Mouse (Mus musculus): ENCODE results near the gene Pcyt1b. TPM values are rescaled to one million over a fixed set of nuclear protein-coding genes. Genes with fewer than 3 reads are reported as not detected.
A peak's percentile ranks its signal among the peaks of the same experiment; 100 is the strongest.

The Pcyt1b gene
- polyA plus RNA-seq, 1 experiment from 2014 or later: 26.2 TPM

DNA sequence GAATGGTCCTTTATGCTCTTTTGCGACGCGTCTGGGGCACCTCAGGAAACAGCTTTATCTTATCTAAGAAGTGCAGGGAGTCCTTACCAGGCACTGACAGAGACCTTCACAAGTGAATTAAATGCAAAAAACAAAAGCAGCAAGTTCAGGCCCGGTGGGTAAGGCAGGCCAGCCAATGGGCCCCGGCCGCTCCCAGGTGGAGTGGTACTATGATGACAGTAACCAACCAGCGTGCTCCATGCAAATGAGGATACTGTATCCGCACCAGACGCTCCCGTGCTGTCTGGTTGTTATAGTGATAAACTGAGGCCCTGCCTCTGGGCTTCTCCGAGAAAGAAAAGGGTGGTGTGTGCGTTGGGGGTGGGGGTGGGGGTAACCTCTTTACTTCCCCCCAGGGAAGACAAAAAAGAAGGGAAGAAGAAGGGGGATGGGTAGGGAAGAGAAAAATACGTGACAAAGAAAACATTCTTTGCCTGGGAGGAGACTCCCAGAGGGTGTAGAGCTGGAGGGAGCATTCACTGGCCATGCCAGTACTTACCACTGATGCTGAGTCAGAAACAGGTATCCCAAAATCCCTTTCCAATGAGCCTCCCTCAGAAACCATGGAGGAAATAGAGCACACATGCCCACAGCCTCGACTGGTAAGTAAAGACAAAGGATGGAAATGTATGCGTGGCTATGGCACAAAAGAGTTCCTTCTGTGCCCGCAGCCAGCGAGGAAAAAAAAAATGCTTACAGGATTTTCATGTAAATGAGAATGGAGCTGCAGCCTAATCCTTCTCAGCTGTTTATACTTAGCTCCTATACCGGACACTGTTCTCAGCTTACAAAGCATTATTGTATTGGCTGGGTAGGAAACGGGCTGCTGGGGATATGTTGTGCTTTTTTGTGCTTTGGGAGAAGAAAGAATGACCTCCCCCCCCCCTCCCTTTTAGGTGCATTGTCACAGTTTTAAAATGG is 20.5 kb downstream of the Pcyt1b start:
- Histone ChIP-seq H3K4me1 (0 out of 2 replicates have a peak, but pooled peaks cover 7% of the 10 kb centered on the region), H3K36me3 (replicated peaks) (no peaks in the 10 kb centered on the region), H3K9me3 (no peaks in the 10 kb centered on the region), H3K9ac (peak overlapping the region; percentile 48), H3K4me3 (peak overlapping the region; percentile 40), H3K27me3 (replicated peaks) (no peaks in the 10 kb centered on the region), H3K27ac (peak overlapping the region; percentile 92), H3K4me2 (peak overlapping the region; percentile 47)
- WGBS: 14% methylated on average over 19 of the region's 19 CpGs
- ATAC-seq (replicated peaks): peak; percentile 100

DNA sequence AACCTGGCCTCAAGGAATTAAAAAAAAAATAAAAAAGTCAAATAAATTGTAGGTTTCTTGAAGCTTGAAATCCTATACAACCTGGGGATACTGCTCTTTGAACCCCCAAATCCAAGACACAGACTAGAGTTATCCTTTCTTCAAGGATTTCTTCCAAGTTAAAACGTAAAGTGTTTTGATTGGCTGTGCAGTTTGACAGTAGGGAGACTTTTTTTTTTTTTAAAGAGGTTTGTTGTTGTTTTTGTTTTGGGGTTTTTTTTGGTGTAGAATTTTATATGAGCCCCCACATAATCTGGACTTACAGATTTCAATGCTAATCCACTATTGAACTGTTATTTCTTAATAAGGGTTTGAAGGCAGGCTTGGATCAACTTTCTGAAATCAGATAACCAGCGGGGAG is 21.6 kb downstream of the Pcyt1b start:
- Histone ChIP-seq H3K9ac (peak overlapping the region; percentile 48; the same call in 1 of the 2 replicates), H3K27ac (peak overlapping the region; percentile 92), H3K4me3 (peak overlapping the region; percentile 40), H3K4me1 (0 out of 2 replicates have a peak, but pooled peaks cover 7% of the 10 kb centered on the region), H3K4me2 (peak overlapping the region; percentile 47), H3K27me3 (replicated peaks) (no peaks in the 10 kb centered on the region), H3K9me3 (no peaks in the 10 kb centered on the region), H3K36me3 (replicated peaks) (no peaks in the 10 kb centered on the region)
- WGBS: 49% methylated on average over 2 of the region's 2 CpGs
- ATAC-seq (replicated peaks): no peak

GRCm38 (mm10) chrX:93689287-93689686 is 34.6 kb downstream of the Pcyt1b start:
- Histone ChIP-seq H3K4me3 (no peak overlapping the region), H3K4me2 (no peak overlapping the region), H3K36me3 (replicated peaks) (no peaks in the 10 kb centered on the region), H3K27me3 (replicated peaks) (no peaks in the 10 kb centered on the region), H3K4me1 (no peaks in the 10 kb centered on the region), H3K27ac (no peak overlapping the region), H3K9me3 (no peaks in the 10 kb centered on the region), H3K9ac (no peak overlapping the region)
- 74% methylated on average over 6 of the region's 6 CpGs for WGBS
- no peak for ATAC-seq (replicated peaks)

- Histone ChIP-seq H3K4me3 (no peak overlapping the region), H3K4me2 (no peak overlapping the region), H3K27me3 (replicated peaks) (no peaks in the 10 kb centered on the region), H3K4me1 (no peaks in the 10 kb centered on the region), H3K27ac (no peak overlapping the region), H3K9ac (no peak overlapping the region), H3K9me3 (no peaks in the 10 kb centered on the region), H3K36me3 (replicated peaks) (no peaks in the 10 kb centered on the region)
- 83% methylated on average over 8 of the region's 8 CpGs for WGBS
- ATAC-seq (replicated peaks): no peak
Measured at GRCm38 (mm10) chrX:93690672-93691071, 36.0 kb downstream of the Pcyt1b start.

DNA sequence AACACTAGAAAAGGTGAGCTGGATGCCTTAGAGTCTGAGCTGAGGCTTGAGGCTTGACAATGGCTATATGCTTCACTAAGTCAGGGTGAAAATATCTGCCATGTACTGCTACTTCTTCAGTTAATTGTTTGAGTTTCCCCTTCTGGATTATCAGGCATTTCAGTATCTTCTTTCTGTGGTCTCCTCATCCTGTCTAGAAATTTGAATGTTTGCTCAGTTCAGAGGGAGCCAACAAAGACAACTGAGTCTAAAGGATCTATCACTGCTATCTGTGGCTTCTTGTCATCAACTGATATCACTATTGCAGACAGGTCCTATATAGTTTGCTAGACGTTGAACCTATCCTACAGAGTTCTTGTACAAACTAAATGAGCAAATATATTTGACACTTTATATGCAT is 42.9 kb downstream of the Pcyt1b start:
- no peaks in the 10 kb centered on the region for H3K36me3 ChIP-seq (replicated peaks)
- H3K9ac ChIP-seq: no peak overlapping the region
- no peaks in the 10 kb centered on the region for H3K4me1 ChIP-seq
- no peaks in the 10 kb centered on the region for H3K9me3 ChIP-seq
- WGBS: 83% methylated on average over 1 of the region's 1 CpGs
- H3K27me3 ChIP-seq (replicated peaks): no peaks in the 10 kb centered on the region
- no peak overlapping the region for H3K4me2 ChIP-seq
- no peak overlapping the region for H3K4me3 ChIP-seq
- ATAC-seq (replicated peaks): no peak
- no peak overlapping the region for H3K27ac ChIP-seq

DNA sequence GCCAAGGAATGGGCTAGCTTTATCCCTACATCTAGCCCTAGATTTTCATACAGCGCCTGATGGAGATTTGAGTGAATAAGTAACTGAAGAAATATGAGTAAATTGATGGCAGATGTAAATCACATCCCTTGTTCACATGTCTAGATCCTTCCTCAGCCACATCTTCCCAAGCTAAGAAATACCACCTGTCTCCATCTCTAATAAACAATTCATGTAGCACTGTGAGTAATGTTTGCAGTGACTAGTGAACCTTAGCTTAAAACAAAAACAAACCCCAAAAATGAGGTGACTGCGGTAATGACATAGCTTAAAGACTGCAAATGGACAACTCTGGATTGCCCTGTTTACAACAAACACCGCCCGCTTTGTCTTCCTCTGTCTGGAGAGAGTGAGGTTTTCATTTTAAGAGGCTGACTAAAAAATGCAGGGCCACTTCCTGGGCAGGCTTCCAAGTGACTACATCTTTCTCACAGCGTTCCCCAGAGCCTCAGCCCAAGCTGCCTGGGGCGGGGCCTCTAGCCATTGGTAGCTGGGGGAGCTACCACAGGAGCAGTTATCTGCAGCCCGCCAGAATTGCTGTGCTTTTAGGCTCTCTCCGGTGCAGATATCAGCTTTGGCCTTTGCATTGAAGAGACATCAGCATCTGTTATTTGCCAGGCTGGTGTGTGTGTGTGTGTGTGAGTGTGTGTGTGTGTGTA is 46.0 kb downstream of the Pcyt1b start:
- no peaks in the 10 kb centered on the region for H3K27me3 ChIP-seq (replicated peaks)
- H3K27ac ChIP-seq: no peak overlapping the region
- H3K9ac ChIP-seq: no peak overlapping the region
- no peaks in the 10 kb centered on the region for H3K4me1 ChIP-seq
- H3K36me3 ChIP-seq (replicated peaks): no peaks in the 10 kb centered on the region
- no peak overlapping the region for H3K4me2 ChIP-seq
- H3K4me3 ChIP-seq: no peak overlapping the region
- ATAC-seq (replicated peaks): peak; percentile 52
- 48% methylated on average over 8 of the region's 8 CpGs for WGBS
- no peaks in the 10 kb centered on the region for H3K9me3 ChIP-seq

DNA sequence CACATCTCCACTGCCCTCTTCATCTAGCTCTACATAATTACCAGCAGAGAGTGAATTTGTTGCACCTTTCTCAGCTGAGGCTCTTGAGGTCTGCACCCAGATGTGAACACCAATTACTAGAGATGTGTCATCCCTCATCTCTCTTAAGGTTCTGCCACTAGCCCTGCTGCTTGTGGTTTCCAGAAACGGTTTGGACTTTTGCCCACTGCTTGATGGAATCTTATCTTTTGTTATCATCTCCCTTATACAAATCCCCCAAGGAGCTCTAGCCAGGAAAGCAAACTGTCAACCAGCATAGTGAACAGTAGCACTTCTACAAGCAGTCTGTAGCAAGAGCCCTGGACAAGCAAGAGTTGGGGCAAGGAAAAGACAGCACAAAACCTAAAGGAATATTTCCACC is 57.9 kb downstream of the Pcyt1b start:
- H3K9me3 ChIP-seq: no peaks in the 10 kb centered on the region
- 68% methylated on average over 1 of the region's 1 CpGs for WGBS
- no peaks in the 10 kb centered on the region for H3K4me1 ChIP-seq
- no peaks in the 10 kb centered on the region for H3K36me3 ChIP-seq (replicated peaks)
- H3K4me2 ChIP-seq: no peak overlapping the region
- H3K4me3 ChIP-seq: no peak overlapping the region
- no peak overlapping the region for H3K27ac ChIP-seq
- H3K27me3 ChIP-seq (replicated peaks): no peaks in the 10 kb centered on the region
- ATAC-seq (replicated peaks): no peak
- no peak overlapping the region for H3K9ac ChIP-seq

- no peaks in the 10 kb centered on the region for H3K36me3 ChIP-seq (replicated peaks)
- no peaks in the 10 kb centered on the region for H3K9me3 ChIP-seq
- no peaks in the 10 kb centered on the region for H3K4me1 ChIP-seq
- no peak overlapping the region for H3K27ac ChIP-seq
- WGBS: 84% methylated on average over 1 of the region's 1 CpGs
- H3K4me3 ChIP-seq: no peak overlapping the region
- no peaks in the 10 kb centered on the region for H3K27me3 ChIP-seq (replicated peaks)
- no peak overlapping the region for H3K4me2 ChIP-seq
- no peak overlapping the region for H3K9ac ChIP-seq
- ATAC-seq (replicated peaks): no peak
Measured at GRCm38 (mm10) chrX:93729529-93729928, 74.9 kb downstream of the Pcyt1b start.

DNA sequence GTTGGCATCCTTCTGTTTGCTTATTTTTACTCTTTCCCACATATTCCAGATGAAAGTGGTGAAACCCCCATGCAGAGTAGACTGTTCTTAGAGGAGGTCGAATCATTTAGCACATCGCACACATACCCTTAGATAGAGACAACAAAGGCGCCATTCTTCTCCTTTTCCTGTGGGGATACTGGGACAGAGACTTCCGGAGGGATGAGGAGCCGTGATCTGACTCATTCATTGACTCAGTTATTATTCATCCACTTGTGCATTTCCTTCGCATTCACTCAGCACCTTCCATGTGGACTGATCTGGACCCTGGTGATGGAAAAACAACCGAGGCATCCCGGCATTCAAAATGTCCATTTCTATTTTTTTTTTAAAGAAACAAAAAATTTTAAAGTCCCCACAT is 76.2 kb downstream of the Pcyt1b start:
- no peak overlapping the region for H3K9ac ChIP-seq
- WGBS: 78% methylated on average over 8 of the region's 8 CpGs
- H3K4me1 ChIP-seq: no peaks in the 10 kb centered on the region
- H3K27ac ChIP-seq: no peak overlapping the region
- ATAC-seq (replicated peaks): no peak
- no peaks in the 10 kb centered on the region for H3K27me3 ChIP-seq (replicated peaks)
- H3K36me3 ChIP-seq (replicated peaks): no peaks in the 10 kb centered on the region
- no peak overlapping the region for H3K4me3 ChIP-seq
- no peaks in the 10 kb centered on the region for H3K9me3 ChIP-seq
- H3K4me2 ChIP-seq: no peak overlapping the region

- H3K9ac ChIP-seq: no peak overlapping the region
Measured at GRCm38 (mm10) chrX:93732407-93732806, 77.7 kb downstream of the Pcyt1b start.

DNA sequence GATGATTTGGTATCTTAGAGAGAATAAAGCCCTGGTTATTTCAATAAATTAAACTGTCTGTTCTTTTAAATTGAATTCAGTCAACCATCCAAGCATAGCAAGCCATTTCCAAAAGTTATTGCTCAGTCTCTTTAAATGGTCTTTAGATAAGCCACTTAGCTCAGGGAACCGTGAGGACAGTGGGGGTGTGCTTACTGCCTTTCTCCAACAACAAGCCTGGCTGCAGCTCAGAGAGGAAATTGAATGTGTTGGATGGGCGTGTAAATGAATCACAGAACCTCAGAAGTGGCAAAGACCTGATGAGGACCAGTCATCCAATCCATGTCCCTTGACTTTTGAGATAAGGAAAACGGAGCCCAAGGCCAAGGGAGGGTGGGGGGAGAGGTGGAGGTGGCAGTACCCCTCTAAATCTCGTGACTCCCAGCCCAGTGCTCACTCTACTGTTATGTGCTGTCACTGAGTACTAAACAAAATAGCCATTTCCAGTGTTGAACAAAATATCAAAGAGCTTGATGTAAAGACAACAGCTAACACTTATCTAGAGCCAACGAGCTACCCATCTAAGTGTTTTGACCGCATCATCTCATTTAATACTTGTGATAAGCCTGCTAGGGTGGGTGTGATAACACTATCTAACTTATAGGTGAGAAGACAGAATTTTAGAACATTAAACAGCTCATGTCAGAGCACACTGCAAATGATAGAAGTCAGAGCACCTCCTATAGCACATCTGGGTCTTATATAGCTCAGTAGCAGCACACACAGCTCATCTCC is 78.5 kb downstream of the Pcyt1b start:
- 0 out of 2 replicates have a peak, but pooled peaks have one; percentile 37 for ATAC-seq (replicated peaks)
- no peak overlapping the region for H3K4me2 ChIP-seq
- no peak overlapping the region for H3K4me3 ChIP-seq
- no peaks in the 10 kb centered on the region for H3K9me3 ChIP-seq
- H3K4me1 ChIP-seq: no peaks in the 10 kb centered on the region
- H3K36me3 ChIP-seq (replicated peaks): no peaks in the 10 kb centered on the region
- H3K27me3 ChIP-seq (replicated peaks): no peaks in the 10 kb centered on the region
- 57% methylated on average over 6 of the region's 6 CpGs for WGBS
- no peak overlapping the region for H3K9ac ChIP-seq
- no peak overlapping the region for H3K27ac ChIP-seq

More at GRCm38 (mm10) chrX:93732407-93732806, 77.7 kb downstream of the Pcyt1b start:
- H3K4me3 ChIP-seq: no peak overlapping the region
- no peak for ATAC-seq (replicated peaks)
- no peak overlapping the region for H3K4me2 ChIP-seq
- H3K27me3 ChIP-seq (replicated peaks): no peaks in the 10 kb centered on the region
- H3K4me1 ChIP-seq: no peaks in the 10 kb centered on the region
- H3K36me3 ChIP-seq (replicated peaks): no peaks in the 10 kb centered on the region
- no peak overlapping the region for H3K27ac ChIP-seq
- H3K9me3 ChIP-seq: no peaks in the 10 kb centered on the region

DNA sequence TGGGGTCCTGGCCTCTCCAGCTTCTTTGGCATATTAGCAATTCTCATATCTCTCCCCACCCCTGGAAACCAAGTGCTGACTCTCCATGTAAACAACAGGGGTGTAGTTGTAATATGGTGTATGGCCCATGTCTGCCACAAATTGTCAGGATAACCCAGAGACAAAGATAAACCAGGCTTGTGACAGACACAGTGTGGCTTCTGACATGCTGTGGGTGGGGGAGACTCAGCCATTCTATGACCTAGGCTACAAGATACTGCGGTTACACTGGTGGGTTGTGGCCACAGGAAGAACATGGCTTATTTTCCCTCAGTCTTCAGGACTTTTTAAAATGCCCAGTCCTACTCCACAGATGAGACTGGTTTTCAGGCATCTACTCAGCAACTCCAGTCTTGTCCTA is 94.5 kb downstream of the Pcyt1b start:
- H3K4me1 ChIP-seq: no peaks in the 10 kb centered on the region
- no peak overlapping the region for H3K27ac ChIP-seq
- no peak overlapping the region for H3K9ac ChIP-seq
- H3K27me3 ChIP-seq (replicated peaks): no peaks in the 10 kb centered on the region
- WGBS: 100% methylated on average over 1 of the region's 1 CpGs
- H3K4me2 ChIP-seq: no peak overlapping the region
- H3K4me3 ChIP-seq: no peak overlapping the region
- no peaks in the 10 kb centered on the region for H3K36me3 ChIP-seq (replicated peaks)
- ATAC-seq (replicated peaks): no peak
- no peaks in the 10 kb centered on the region for H3K9me3 ChIP-seq
